Mouse (Mus musculus): ENCODE measurements around the gene Cdk7.

DNA sequence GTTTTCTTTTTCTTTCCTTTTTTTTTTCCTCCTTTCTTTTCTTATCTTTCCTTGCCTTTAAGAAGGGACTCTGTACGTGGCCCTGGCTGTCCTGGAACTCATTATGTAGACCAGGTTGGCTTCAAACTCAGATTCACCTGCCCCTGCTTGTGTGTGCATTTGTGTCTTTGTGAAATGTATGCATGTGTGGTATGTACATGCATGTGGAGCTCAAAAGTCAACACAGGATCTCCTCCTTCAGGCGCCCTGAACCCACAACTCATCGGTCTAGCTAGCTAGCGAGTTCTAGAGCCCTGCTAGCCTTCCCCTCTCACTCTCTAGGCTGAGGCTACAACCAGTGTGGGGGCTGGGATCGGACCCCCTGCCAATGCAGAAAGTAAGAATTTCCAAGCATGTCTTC is 12.1 kb upstream of the Cdk7 start:
- TF ChIP-seq CTCF (IDR thresholded peaks at IDR 0.05; ENCODE audit: low read depth) (no peak), EP300 (IDR thresholded peaks at IDR 0.05; ENCODE audit: low read depth) (no peak)

Data from liver, embryonic 14.5 days (tissue).